In genomic region chr8:104570436-104571343, GRCm38 (mm10) we compare ENCODE assay signal across 8 mouse cellular contexts. TPM values are rescaled to one million over a fixed set of nuclear protein-coding genes. Genes with fewer than 3 reads are reported as not detected.
A peak's percentile ranks its signal among the peaks of the same experiment; 100 is the strongest.
DNase-seq lines count a peak whose midpoint lies in the region; ATAC-seq lines count a peak whose summit lies in the region.

No protein-coding gene starts in this region.

- H3K9ac ChIP-seq in hindbrain, embryonic 16.5 days (ENCODE audit: low read depth, low read length): peak overlapping the region; percentile 62

- peak; percentile 89 for DNase-seq in ZHBTc4 (ENCODE audit: low read depth, low spot score)
- DNase-seq in cerebellum, postnatal 36 days: peak; percentile 89 to 91
- peak; percentile 83 for DNase-seq in gastrocnemius, adult 18-20 months (ENCODE audit: low spot score)
- peak; percentile 86 to 88 for DNase-seq in left cerebral cortex, adult 18-20 months (ENCODE audit: low spot score in 2 of 2)
- DNase-seq in retina, postnatal 7 days (ENCODE audit: low read depth, low spot score): peak; percentile 74
- DNase-seq in urinary bladder, adult 2 months (ENCODE audit: low spot score): peak; percentile 61

- peak overlapping the region; percentile 83 for H3K4me2 ChIP-seq in hindbrain, embryonic 16.5 days (ENCODE audit: low read length)

- no peaks in the 10 kb centered on the region for H3K79me2 ChIP-seq in macrophage (ENCODE audit: inconsistent target)

- no peaks in the 10 kb centered on the region for H3K27me3 ChIP-seq in hindbrain, embryonic 16.5 days (replicated peaks; ENCODE audit: control insufficient read depth, insufficient read depth, low read length)

- H3K4me1 ChIP-seq in hindbrain, embryonic 16.5 days (ENCODE audit: control insufficient read depth, insufficient read depth, low read depth, low read length): 0 out of 2 replicates have a peak, but pooled peaks cover 3% of the 10 kb centered on the region

- H3K4me3 ChIP-seq in hindbrain, embryonic 16.5 days (ENCODE audit: low read length): peak overlapping the region; percentile 45
- H3K4me3 ChIP-seq in macrophage (ENCODE audit: inconsistent target): peak overlapping the region; percentile 64

- H3K9me3 ChIP-seq in hindbrain, embryonic 16.5 days (ENCODE audit: control insufficient read depth, low read length): no peaks in the 10 kb centered on the region

- H3K27ac ChIP-seq in hindbrain, embryonic 16.5 days (ENCODE audit: low read depth, low read length): no peak overlapping the region; the same call in 1 of the 2 replicates
- H3K27ac ChIP-seq in macrophage: 0 out of 2 replicates have a peak overlapping the region, but pooled peaks have one; percentile 7

- ATAC-seq in hindbrain, embryonic 16.5 days: peak; percentile 81

- 5% methylated on average over 26 of the region's 26 CpGs for WGBS in hindbrain, embryonic 16.5 days
- 2% methylated on average over 26 of the region's 26 CpGs for WGBS in macrophage (ENCODE audit: missing documents)

- H3K36me3 ChIP-seq in hindbrain, embryonic 16.5 days (ENCODE audit: control insufficient read depth, insufficient read depth, low read length): no peaks in the 10 kb centered on the region
- H3K36me3 ChIP-seq in macrophage (ENCODE audit: inconsistent target): no peaks in the 10 kb centered on the region

RNA-seq across cellular contexts. Expression of gene Pdp2, which starts 20.6 kb away (rescaled TPM):
- 1 to 10 TPM; 2.9 to 3.3 TPM for total RNA-seq in gastrocnemius, adult 18-20 months (2021)
- polyA plus RNA-seq in hindbrain, embryonic 16.5 days (2015; fragmentation: Nextera tagmentation; extraction: Ambion mirVana): 20.1 and 20.5 TPM in 2 replicates
- total RNA-seq in left cerebral cortex, adult 18-20 months (2021): 1 to 10 TPM; 7.7 to 8.9 TPM
- 10 to 100 TPM in 5 of 26 experiments, 1 to 10 TPM in 21; 1.1 to 13.3 (median 4.3) TPM for total RNA-seq in macrophage (2018; cell fraction: chromatin; rRNA removed)
- 10 to 100 TPM in 18 of 26 experiments, 1 to 10 TPM in 8; 5.2 to 16.0 (median 12.1) TPM for total RNA-seq in macrophage (2018; cell fraction: cytosol; rRNA removed)
- 10 to 100 TPM in 10 of 26 experiments, 1 to 10 TPM in 16; 3.9 to 21.3 (median 8.9) TPM for total RNA-seq in macrophage (2018; cell fraction: nucleus; rRNA removed)
- polyA plus RNA-seq in macrophage (2018): 6.1 to 8.6 TPM (median 6.2 TPM) in 3 replicates
- polyA plus RNA-seq in urinary bladder, adult 2 months (2012; rRNA removed): 6.1 and 7.2 TPM in 2 replicates

RNA-seq across cellular contexts. Expression of gene Car7, which starts 36.2 kb away (rescaled TPM):
- 1 to 10 TPM in 1 of 2 experiments, under 1 TPM in 1; 0.82 to 1.1 TPM for total RNA-seq in gastrocnemius, adult 18-20 months (2021)
- 3.5 and 4.9 TPM in 2 replicates for polyA plus RNA-seq in hindbrain, embryonic 16.5 days (2015; fragmentation: Nextera tagmentation; extraction: Ambion mirVana)
- total RNA-seq in left cerebral cortex, adult 18-20 months (2021): 10 to 100 TPM; 25.3 to 28.7 TPM
- 1 to 10 TPM in 14 of 26 experiments, under 1 TPM in 10, not detected in 2; 0.41 to 5.1 (median 1.1) TPM for total RNA-seq in macrophage (2018; cell fraction: chromatin; rRNA removed)
- under 1 TPM; 0.12 to 0.74 (median 0.43) TPM for total RNA-seq in macrophage (2018; cell fraction: cytosol; rRNA removed)
- 1 to 10 TPM in 18 of 26 experiments, under 1 TPM in 8; 0.56 to 7.7 (median 1.6) TPM for total RNA-seq in macrophage (2018; cell fraction: nucleus; rRNA removed)
- 0.32 to 0.81 TPM (median 0.33 TPM) in 3 replicates for polyA plus RNA-seq in macrophage (2018)
- 3.5 and 4.7 TPM in 2 replicates for polyA plus RNA-seq in urinary bladder, adult 2 months (2012; rRNA removed)

RNA-seq across cellular contexts. Expression of gene Nae1, which starts 36.3 kb away (rescaled TPM):
- 10 to 100 TPM; 22.4 to 24.3 TPM for total RNA-seq in gastrocnemius, adult 18-20 months (2021)
- polyA plus RNA-seq in hindbrain, embryonic 16.5 days (2015; fragmentation: Nextera tagmentation; extraction: Ambion mirVana): 104 and 108 TPM in 2 replicates
- 10 to 100 TPM; 47.7 to 55.6 TPM for total RNA-seq in left cerebral cortex, adult 18-20 months (2021)
- 100 to 1,000 TPM in 14 of 26 experiments, 10 to 100 TPM in 12; 32.2 to 234 (median 103) TPM for total RNA-seq in macrophage (2018; cell fraction: chromatin; rRNA removed)
- total RNA-seq in macrophage (2018; cell fraction: cytosol; rRNA removed): 10 to 100 TPM; 19.0 to 30.7 (median 23.3) TPM
- 100 to 1,000 TPM in 4 of 26 experiments, 10 to 100 TPM in 22; 19.0 to 137 (median 52.1) TPM for total RNA-seq in macrophage (2018; cell fraction: nucleus; rRNA removed)
- polyA plus RNA-seq in macrophage (2018): 28.5 to 70.6 TPM (median 35.2 TPM) in 3 replicates
- 56.2 and 71.4 TPM in 2 replicates for polyA plus RNA-seq in urinary bladder, adult 2 months (2012; rRNA removed)

RNA-seq across cellular contexts. Expression of gene Cdh16, which starts 53.5 kb away (rescaled TPM):
- total RNA-seq in gastrocnemius, adult 18-20 months (2021): under 1 TPM in 1 of 2 experiments, not detected in 1; 0.23 TPM
- 0.21 TPM in 1 of 2 replicates, not detected in the other for polyA plus RNA-seq in hindbrain, embryonic 16.5 days (2015; fragmentation: Nextera tagmentation; extraction: Ambion mirVana)
- not detected for total RNA-seq in left cerebral cortex, adult 18-20 months (2021)
- not detected for total RNA-seq in macrophage (2018; cell fraction: chromatin; rRNA removed)
- total RNA-seq in macrophage (2018; cell fraction: cytosol; rRNA removed): not detected
- not detected for total RNA-seq in macrophage (2018; cell fraction: nucleus; rRNA removed)
- polyA plus RNA-seq in macrophage (2018): not detected in 3 replicates
- not detected in 2 replicates for polyA plus RNA-seq in urinary bladder, adult 2 months (2012; rRNA removed)
